Mouse (Mus musculus) testis, adult 2 months (tissue): ENCODE measurements around the gene Coa4. TPM values are rescaled to one million over a fixed set of nuclear protein-coding genes. Genes with fewer than 3 reads are reported as not detected.

Experiments used
- H3K27ac ChIP-seq: fragments of 200-500 bp; 2 replicates; pipeline ENCODE4 v1.5.1; 2012; ENCODE audit warnings: low read depth, low read length; ENCODE audit not compliant: control insufficient read depth, insufficient read depth
- H3K27me3 ChIP-seq: fragments of 200-500 bp; 2 replicates; pipeline ENCODE4 v1.6.1; 2012; ENCODE audit warnings: mild to moderate bottlenecking, low read length, moderate library complexity; ENCODE audit not compliant: control insufficient read depth, insufficient read depth
- H3K36me3 ChIP-seq: fragments of 200-500 bp; 2 replicates; pipeline ENCODE4 v1.6.1; 2012; ENCODE audit warnings: mild to moderate bottlenecking, low read length; ENCODE audit not compliant: control insufficient read depth, insufficient read depth
- H3K4me1 ChIP-seq: fragments of 200-500 bp; 2 replicates; pipeline ENCODE4 v1.6.1; 2012; ENCODE audit warnings: low read length; ENCODE audit not compliant: control insufficient read depth, insufficient read depth
- H3K4me3 ChIP-seq: fragments of 200-500 bp; 2 replicates; pipeline ENCODE4 v1.5.1; 2012; ENCODE audit warnings: low read depth, mild to moderate bottlenecking, low read length, moderate library complexity, mixed read lengths; ENCODE audit not compliant: control insufficient read depth
- CTCF ChIP-seq: fragments of 200-500 bp; IDR thresholded peaks from 2 replicates; pipeline ENCODE4 v1.5.1; 2012; ENCODE audit warnings: low read depth, mild to moderate bottlenecking, inconsistent platforms, low read length, moderate library complexity; ENCODE audit not compliant: control insufficient read depth, insufficient read depth, insufficient replicate concordance
- POLR2A ChIP-seq: fragments of 200-500 bp; IDR thresholded peaks from 2 replicates; pipeline ENCODE4 v1.6.1; 2012; ENCODE audit warnings: low read depth, mild to moderate bottlenecking, inconsistent platforms, low read length, moderate library complexity; ENCODE audit not compliant: control insufficient read depth
- polyA plus RNA-seq: library from polyadenylated mRNA; depleted of rRNA; stranded (reverse); fragments of >200 nt; gene quantifications from 2 replicates; pipeline ENCODE4 v1.2.3, GENCODE M21; 2012

Coa4 gene
- polyA plus RNA-seq, 1 experiment, result 29.5 TPM

- no peaks in the 10 kb centered on the region for H3K36me3 ChIP-seq
- H3K4me1 ChIP-seq, result peaks cover 5% of the 10 kb centered on the region
- no peak overlapping the region; the same call in 1 of the 2 replicates for H3K27ac ChIP-seq
- TF ChIP-seq CTCF (no peak), POLR2A (no peak; the same call in 1 of the 2 replicates)
- no peak overlapping the region for H3K4me3 ChIP-seq
- no peaks in the 10 kb centered on the region for H3K27me3 ChIP-seq
Observed at GRCm38 (mm10) chr7:100500276-100500977, 36.4 kb upstream of the Coa4 start.

GRCm38 (mm10) chr7:100501027-100501843 is 35.6 kb upstream of the Coa4 start:
- H3K4me1 ChIP-seq, result peaks cover 2% of the 10 kb centered on the region
- no peak overlapping the region for H3K27ac ChIP-seq
- no peak overlapping the region for H3K4me3 ChIP-seq
- no peaks in the 10 kb centered on the region for H3K27me3 ChIP-seq
- TF ChIP-seq POLR2A (no peak; the same call in 1 of the 2 replicates), CTCF (no peak)
- no peaks in the 10 kb centered on the region for H3K36me3 ChIP-seq

GRCm38 (mm10) chr7:100501844-100502373 is 35.0 kb upstream of the Coa4 start:
- Histone ChIP-seq H3K4me1 (peaks cover 2% of the 10 kb centered on the region), H3K27me3 (no peaks in the 10 kb centered on the region), H3K27ac (no peak overlapping the region), H3K4me3 (no peak overlapping the region), H3K36me3 (no peaks in the 10 kb centered on the region)
- TF ChIP-seq CTCF (no peak), POLR2A (no peak)

GRCm38 (mm10) chr7:100502374-100502922 is 34.4 kb upstream of the Coa4 start:
- Histone ChIP-seq H3K4me3 (no peak overlapping the region), H3K27ac (no peak overlapping the region), H3K27me3 (no peaks in the 10 kb centered on the region), H3K4me1 (peaks cover 2% of the 10 kb centered on the region), H3K36me3 (no peaks in the 10 kb centered on the region)
- TF ChIP-seq CTCF (no peak), POLR2A (no peak)

GRCm38 (mm10) chr7:100503076-100503475 is 33.8 kb upstream of the Coa4 start:
- no peak overlapping the region for H3K27ac ChIP-seq
- H3K4me1 ChIP-seq, result peaks cover 2% of the 10 kb centered on the region
- TF ChIP-seq CTCF (no peak), POLR2A (no peak)
- H3K27me3 ChIP-seq, result no peaks in the 10 kb centered on the region
- no peaks in the 10 kb centered on the region for H3K36me3 ChIP-seq
- no peak overlapping the region for H3K4me3 ChIP-seq

GRCm38 (mm10) chr7:100504740-100505487 is 32.0 kb upstream of the Coa4 start:
- Histone ChIP-seq H3K27me3 (no peaks in the 10 kb centered on the region), H3K27ac (no peak overlapping the region), H3K4me3 (no peak overlapping the region), H3K36me3 (no peaks in the 10 kb centered on the region), H3K4me1 (peaks cover 2% of the 10 kb centered on the region)
- TF ChIP-seq CTCF (no peak), POLR2A (no peak)
